Mouse (Mus musculus) erythroblast, embryonic 14.5 days (primary cell): Measurements from ENCODE around the gene Isyna1.

Experiments used
- GATA1 ChIP-seq: IDR thresholded peaks from 2 replicates; pipeline ENCODE4 v1.6.1; 2012; ENCODE audit warnings: low read length, inconsistent platforms, mixed read lengths
- TAL1 ChIP-seq: IDR thresholded peaks from 3 replicates; pipeline ENCODE4 v1.6.1; 2012; ENCODE audit warnings: low read length, inconsistent platforms, mixed read lengths

- TF ChIP-seq GATA1 (no peak), TAL1 (no peak)
Observed at GRCm38 (mm10) chr8:70552836-70553235, 41.3 kb upstream of the Isyna1 start.
